Mouse (Mus musculus) ES-Bruce4 (cell line): ENCODE data around the gene Atp8a2. TPM values are rescaled to one million over a fixed set of nuclear protein-coding genes. Genes with fewer than 3 reads are reported as not detected.

Experiments used
- H3K27ac ChIP-seq: 2 replicates; pipeline ENCODE4 v1.5.1; 2012; ENCODE audit warnings: low read length, inconsistent platforms; ENCODE audit not compliant: insufficient read depth
- H3K27me3 ChIP-seq: 2 replicates; pipeline ENCODE4 v1.6.1; 2012; ENCODE audit warnings: mild to moderate bottlenecking, low read length, inconsistent platforms; ENCODE audit not compliant: control insufficient read depth, poor library complexity, insufficient read depth, severe bottlenecking
- H3K36me3 ChIP-seq: 2 replicates; pipeline ENCODE4 v1.6.1; 2012; ENCODE audit warnings: inconsistent platforms, mild to moderate bottlenecking, low read length, moderate library complexity; ENCODE audit not compliant: control insufficient read depth, poor library complexity, insufficient read depth, severe bottlenecking
- H3K4me1 ChIP-seq: one replicate; pipeline ENCODE4 v1.8.1; 2011; ENCODE audit warnings: low read length; ENCODE audit not compliant: control insufficient read depth, insufficient read depth
- H3K4me3 ChIP-seq: 2 replicates; pipeline ENCODE4 v1.5.1; 2011; ENCODE audit warnings: low read depth, mild to moderate bottlenecking, low read length
- H3K9ac ChIP-seq: 2 replicates; pipeline ENCODE4 v1.6.1; 2012; ENCODE audit warnings: low read depth, mild to moderate bottlenecking, inconsistent platforms; ENCODE audit not compliant: poor library complexity, severe bottlenecking
- H3K9me3 ChIP-seq: replicated peaks from 2 replicates; pipeline ENCODE4 v1.6.1; 2012; ENCODE audit warnings: mild to moderate bottlenecking, low read length, inconsistent platforms; ENCODE audit not compliant: control insufficient read depth, poor library complexity, insufficient read depth, severe bottlenecking
- CTCF ChIP-seq: IDR thresholded peaks from one replicate; pipeline ENCODE4 v1.8.1; 2011; ENCODE audit warnings: low read depth, low read length
- EP300 ChIP-seq: IDR thresholded peaks from 2 replicates; pipeline ENCODE4 v1.6.1; 2011; ENCODE audit warnings: low read depth, low read length; ENCODE audit not compliant: insufficient read depth
- POLR2A ChIP-seq: IDR thresholded peaks from one replicate; pipeline ENCODE4 v1.8.1; 2011; ENCODE audit warnings: low read length; ENCODE audit not compliant: insufficient read depth
- polyA plus RNA-seq: library from polyadenylated mRNA; stranded (reverse); fragments of >200 nt; gene quantifications from 2 replicates; pipeline ENCODE4 v1.2.4, GENCODE M21; 2011; ENCODE audit warnings: low read depth; ENCODE audit not compliant: missing spikeins, insufficient read depth, insufficient read length

The Atp8a2 gene
- polyA plus RNA-seq, 1 experiment = 1.1 TPM

DNA sequence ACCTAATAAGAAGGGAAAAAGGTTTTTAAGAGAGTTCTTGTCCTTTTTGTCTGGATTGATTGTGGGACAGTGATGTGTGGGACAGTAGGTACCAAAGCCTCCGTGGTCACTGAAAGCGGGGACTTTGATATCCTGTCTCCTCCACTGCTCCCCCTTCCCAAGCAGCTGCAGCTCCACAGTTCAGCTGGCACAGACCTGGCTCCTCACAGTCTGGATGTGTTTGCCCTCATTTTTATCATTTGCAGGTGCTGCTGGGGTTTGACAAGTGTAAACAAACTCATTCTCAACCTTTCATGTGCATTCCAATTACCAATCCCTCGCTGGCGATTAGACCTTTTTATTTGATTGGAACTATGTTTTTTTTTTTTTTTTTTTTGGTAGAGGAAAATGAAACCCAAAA, 390.8 kb downstream of the Atp8a2 start:
- no peak for TF ChIP-seq POLR2A
- TF ChIP-seq EP300 = no peak
- TF ChIP-seq CTCF = no peak
- Histone ChIP-seq H3K27me3 (no peaks in the 10 kb centered on the region), H3K4me3 (no peak overlapping the region), H3K36me3 (no peaks in the 10 kb centered on the region), H3K27ac (no peak overlapping the region; the same call in 1 of the 2 replicates), H3K4me1 (peaks cover 7% of the 10 kb centered on the region), H3K9me3 (no peaks in the 10 kb centered on the region), H3K9ac (no peak overlapping the region)

DNA sequence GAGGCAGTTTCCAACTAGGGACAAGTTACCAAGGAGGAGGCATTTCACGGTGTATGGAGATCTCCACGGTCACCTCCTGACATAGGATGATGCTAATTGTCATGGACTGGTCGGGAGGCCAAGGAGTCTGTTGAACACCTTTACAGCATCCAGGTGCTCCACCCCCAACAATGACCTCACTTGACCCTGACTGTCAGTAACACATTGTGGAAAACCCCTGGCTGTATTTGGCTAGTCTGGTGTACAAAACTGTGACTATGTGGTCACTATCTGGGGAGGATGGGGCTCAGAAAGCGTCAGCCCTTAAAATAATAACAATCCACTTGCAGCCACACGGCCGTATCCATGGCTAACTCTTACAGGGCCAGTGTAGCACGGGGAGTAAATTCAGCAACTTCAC, 391.3 kb downstream of the Atp8a2 start:
- Histone ChIP-seq H3K4me1 (peaks cover 7% of the 10 kb centered on the region), H3K27ac (no peak overlapping the region; the same call in 1 of the 2 replicates)
- TF ChIP-seq EP300 (peak; percentile 63; the same call in 1 of the 2 replicates), POLR2A (no peak), CTCF (no peak)

DNA sequence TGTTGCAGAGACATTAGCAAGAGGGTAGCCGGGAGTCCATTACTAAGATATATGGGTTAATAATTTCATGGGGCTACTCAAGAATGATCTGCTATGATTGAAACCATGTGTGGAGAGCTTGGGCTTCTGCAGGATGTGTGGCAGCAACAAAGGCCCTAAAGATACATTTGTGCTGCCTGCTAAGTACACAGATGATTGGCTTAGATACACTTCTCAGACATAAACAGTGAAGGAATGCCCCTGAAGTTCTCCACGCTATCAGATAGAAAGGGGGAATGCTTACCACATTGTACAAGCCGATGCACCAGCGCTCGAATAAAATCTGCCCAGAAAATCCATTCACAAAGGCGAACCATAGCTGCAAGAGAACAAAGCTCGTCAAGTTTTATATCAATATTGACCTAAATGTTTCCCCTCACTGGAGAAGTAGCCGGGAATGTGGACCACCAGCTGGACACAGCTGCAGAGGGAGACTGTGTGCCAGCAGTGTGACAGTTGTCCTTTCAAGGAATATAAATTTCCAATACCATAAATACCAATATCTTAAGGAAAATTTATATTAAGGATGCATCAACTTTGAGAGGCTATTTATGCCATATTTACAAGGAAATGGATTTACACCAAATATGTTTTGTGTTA, 394.9 kb downstream of the Atp8a2 start:
- Histone ChIP-seq H3K27ac (no peak overlapping the region), H3K9me3 (no peaks in the 10 kb centered on the region), H3K4me1 (peaks cover 3% of the 10 kb centered on the region), H3K36me3 (no peaks in the 10 kb centered on the region), H3K4me3 (no peak overlapping the region), H3K27me3 (no peaks in the 10 kb centered on the region), H3K9ac (no peak overlapping the region)
- TF ChIP-seq POLR2A = no peak
- no peak for TF ChIP-seq EP300
- TF ChIP-seq CTCF = no peak

More for the DNA sequence above, 391.3 kb downstream of the Atp8a2 start:
- Histone ChIP-seq H3K36me3 (no peaks in the 10 kb centered on the region), H3K9me3 (no peaks in the 10 kb centered on the region), H3K9ac (no peak overlapping the region), H3K27me3 (no peaks in the 10 kb centered on the region), H3K4me3 (no peak overlapping the region)

DNA sequence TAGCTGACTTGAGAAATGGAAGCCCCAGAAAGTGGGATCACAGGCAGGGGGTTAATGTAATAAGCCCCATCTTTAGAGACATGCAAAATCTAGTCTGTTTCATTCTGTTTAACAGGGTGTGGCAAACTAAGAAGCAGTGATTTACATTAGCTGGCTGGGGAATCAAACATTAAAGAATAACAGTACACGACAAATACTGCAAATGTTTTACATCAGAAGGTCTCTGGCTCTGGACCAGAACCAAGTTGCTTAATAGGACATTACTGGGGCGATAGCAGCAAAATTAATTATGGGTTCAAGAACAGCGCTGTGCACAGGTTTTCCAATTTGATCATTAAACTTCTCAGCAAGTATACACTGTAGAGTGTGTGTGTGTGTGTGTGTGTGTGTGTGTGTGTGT, 397.5 kb downstream of the Atp8a2 start:
- Histone ChIP-seq H3K36me3 (no peaks in the 10 kb centered on the region), H3K9me3 (no peaks in the 10 kb centered on the region), H3K4me3 (no peak overlapping the region), H3K4me1 (no peaks in the 10 kb centered on the region), H3K9ac (no peak overlapping the region), H3K27ac (no peak overlapping the region), H3K27me3 (no peaks in the 10 kb centered on the region)
- TF ChIP-seq CTCF = no peak
- no peak for TF ChIP-seq POLR2A

DNA sequence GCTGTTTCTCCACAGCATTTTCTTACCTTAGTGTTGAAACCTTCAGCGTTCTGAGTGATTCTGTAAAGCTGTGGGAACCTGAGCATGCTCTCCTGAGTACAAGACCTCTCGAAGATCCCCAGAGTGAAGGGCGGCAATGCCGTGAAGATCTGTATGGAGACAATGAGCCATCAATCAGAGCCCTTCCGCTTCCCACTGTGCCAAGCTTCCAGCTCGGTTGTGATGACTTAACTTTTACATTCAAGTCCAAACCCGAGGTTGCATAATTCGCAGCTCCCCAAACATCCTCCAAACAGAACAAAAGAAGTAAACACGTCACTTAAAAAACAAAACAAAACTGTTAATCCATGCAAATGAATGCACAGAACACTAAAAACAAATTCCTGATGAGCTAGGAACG, 403.1 kb downstream of the Atp8a2 start:
- TF ChIP-seq CTCF (no peak), EP300 (no peak), POLR2A (no peak)
- no peaks in the 10 kb centered on the region for H3K9me3 ChIP-seq
- H3K4me3 ChIP-seq = no peak overlapping the region
- peaks cover 1% of the 10 kb centered on the region for H3K4me1 ChIP-seq
- no peak overlapping the region for H3K9ac ChIP-seq
- no peaks in the 10 kb centered on the region for H3K27me3 ChIP-seq
- H3K27ac ChIP-seq = no peak overlapping the region
- H3K36me3 ChIP-seq = no peaks in the 10 kb centered on the region

DNA sequence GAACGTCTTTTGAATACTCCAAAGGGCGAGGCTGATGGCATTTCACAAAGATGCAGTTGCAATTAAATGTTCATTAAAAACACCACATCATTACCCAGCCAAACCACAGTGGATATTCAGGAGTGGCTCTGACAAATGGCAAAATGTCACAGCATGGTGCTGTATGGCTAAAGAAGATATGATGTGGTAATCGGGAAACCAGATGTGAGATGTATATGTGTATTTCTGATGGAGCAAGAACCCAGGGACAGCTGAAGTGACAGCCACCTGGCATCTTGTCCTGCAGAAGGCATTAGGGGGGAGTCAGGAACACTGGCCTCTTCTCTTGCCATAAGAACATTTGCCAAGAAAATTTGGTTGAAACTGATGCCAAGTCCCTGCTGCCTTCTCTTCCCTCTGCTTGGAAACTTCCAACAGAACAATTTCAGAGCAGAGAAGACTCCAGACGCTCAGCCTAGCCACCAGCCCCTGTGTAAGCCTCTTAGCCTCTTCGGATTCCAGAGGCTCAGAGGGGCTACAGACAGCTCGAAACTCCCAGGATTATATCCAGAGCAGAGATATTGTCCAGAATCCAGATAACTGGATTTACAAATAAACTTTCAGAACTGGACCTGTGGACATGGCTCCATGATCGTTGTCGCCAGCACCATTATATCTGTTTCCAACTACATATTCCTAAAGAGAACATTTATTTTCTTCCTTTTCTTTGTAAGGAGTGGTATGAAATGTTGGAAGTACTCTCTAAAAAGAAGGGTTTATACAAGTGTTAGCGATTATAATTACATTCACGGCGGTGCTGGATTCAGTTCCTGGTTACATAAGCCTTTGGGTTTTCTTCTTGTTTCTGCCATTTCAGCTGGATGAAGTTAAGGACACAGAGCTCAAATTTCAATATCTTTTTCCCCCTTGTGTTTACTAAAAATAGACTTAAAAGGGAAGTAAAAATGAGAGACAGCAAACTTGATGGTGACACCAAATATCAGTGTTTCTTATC, 413.3 kb downstream of the Atp8a2 start:
- TF ChIP-seq POLR2A = no peak
- no peak for TF ChIP-seq CTCF
- TF ChIP-seq EP300 = no peak
- H3K27ac ChIP-seq = no peak overlapping the region
- no peak overlapping the region for H3K9ac ChIP-seq
- H3K9me3 ChIP-seq = no peaks in the 10 kb centered on the region
- H3K4me1 ChIP-seq = no peaks in the 10 kb centered on the region
- H3K4me3 ChIP-seq = no peak overlapping the region
- no peaks in the 10 kb centered on the region; the same call in 1 of the 2 replicates for H3K27me3 ChIP-seq
- no peaks in the 10 kb centered on the region for H3K36me3 ChIP-seq
